Mouse (Mus musculus): ENCODE results near the gene Rassf3.

DNA sequence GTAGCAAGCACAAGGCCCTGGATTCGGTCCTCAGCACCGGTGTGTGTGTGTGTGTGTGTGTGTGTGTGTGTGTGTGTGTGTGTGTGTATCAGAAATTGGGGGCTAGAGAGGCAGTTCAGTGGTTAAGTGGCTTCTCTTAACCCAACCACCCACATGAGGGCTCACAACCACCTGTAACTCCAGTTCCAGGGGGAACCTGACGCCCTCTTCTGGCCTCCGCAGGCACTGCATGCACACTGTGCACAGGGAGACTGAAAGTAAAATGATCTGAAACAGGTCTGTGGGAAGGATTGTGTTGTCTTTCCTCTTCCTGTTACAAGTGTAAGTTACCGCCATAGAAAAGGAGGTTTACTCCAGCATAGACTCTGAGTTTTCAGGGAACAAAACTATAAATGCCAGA lies 49.0 kb downstream of the Rassf3 start:
- TF ChIP-seq EP300 (IDR thresholded peaks at IDR 0.05; ENCODE audit: low read depth) (no peak), CTCF (IDR thresholded peaks at IDR 0.05; ENCODE audit: low read depth) (peak; percentile 56)
